Mouse (Mus musculus) yolk sac, embryonic 10.5 days (tissue): ENCODE results near the gene Cst9.

ENCODE experiments used
- DNase-seq: peaks from one replicate; pipeline ENCODE4 v3.0.0-alpha.2; 2017; ENCODE audit warnings: low spot score

Cst9 gene

DNA sequence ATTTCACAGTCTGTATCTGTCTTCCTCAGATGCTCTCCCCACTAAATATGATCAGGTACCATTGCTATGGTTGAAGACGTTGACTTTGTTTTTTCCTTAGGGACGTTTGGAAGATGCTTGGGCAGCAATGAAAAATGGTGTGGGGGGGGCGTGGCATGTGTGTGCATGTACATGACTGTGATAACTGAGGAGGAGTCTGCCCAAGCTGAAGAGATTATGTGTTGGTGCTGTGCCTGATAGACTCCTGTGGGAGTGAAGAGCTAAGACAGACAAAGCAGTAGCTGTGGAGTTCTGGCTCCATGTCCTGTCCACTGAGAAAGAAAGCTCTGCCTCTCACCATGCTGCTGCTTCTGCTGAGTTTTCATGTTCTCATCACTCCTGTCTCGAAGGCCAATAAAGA lies at the start of gene Cst9:
TSS of gene Cst9 (plus strand) at position 236 of the 400 bp plus-strand sequence.
- no peak for DNase-seq

DNA sequence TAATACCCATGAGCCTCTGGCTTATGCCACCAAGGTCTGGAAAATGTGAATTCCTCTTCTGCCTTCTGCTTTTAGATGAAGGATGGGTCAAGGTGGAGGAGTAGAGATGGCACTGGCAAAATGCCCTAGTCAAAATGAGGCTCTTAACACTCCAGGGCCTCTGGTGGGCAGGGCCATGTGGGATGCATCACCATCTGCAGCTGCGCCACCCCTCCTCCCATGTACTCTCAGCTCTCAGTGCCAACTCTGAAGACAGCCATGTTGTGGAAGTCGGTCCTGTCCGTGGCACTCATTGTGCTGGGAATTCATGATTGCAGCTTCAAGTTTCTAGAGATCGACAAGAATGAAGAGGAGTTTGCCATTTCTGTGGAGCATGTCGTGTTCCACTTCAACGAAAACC lies 45.8 kb upstream of the Cst9 start, which contains the start of gene Cst12:
TSS of gene Cst12 (plus strand) at position 220 of the 400 bp plus-strand sequence.
- no peak for DNase-seq

DNA sequence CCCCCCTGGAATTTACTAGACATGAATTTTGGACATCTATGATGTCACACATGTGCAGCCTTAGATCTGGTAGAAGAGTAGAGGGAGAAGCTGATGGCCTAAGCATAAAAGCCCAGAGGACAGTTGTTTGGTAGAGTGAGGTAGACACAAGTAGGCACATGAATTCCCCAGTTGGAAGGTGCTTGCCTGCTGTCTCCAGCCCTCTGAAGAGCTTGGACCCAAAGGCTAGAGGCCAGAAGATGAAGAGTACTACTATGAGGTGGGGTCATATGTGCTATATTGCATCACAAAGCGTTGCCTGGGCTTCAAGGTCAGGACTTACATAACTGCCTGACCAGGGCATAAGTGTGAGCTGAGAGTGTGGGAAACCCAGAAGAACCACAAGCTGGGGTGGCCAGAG lies 36.5 kb upstream of the Cst9 start, which contains the start of gene Cst8:
TSS of gene Cst8 (plus strand) at position 301 of the 400 bp plus-strand sequence.
- no peak for DNase-seq

DNA sequence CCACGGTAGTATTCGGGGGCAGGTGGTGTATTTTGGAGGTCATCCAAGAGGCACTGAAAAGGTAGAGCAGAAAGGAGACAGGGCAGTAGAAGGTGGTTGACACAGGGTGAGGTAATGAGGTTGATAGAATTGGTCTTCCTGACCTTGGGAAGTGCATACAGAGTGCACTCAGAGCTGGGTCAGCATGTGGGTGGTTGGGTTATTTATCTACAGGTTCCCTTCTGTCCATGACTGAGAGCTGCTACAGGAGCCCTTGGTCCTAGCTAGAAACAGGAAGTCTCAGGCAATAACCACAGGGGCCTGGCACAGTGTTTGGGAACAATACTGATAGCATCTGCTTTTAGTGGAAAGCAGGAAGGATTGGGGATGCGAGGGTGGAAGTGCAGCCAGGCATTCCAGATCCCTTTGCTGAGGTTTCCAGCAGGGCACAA lies 33.4 kb upstream of the Cst9 start:
- DNase-seq, result no peak

DNA sequence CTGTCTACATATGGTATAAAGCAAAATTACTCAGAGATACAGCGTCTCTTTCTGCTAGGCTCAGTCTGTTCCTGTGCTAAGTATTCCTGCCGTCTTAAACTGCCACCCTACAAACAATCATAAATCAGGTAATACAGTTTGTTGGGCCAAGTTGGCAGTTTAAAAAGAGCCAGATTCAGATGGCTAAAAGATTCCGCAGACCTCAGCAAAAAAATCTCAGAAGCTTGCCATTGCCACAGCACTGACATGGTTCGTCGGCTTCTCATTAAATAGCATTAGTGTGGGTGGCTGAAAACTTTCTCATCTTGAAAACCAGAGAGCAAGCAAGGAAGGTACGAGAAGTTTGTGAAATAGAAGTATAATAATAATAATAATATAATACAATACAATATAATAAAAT lies 28.3 kb upstream of the Cst9 start:
- DNase-seq, result no peak

DNA sequence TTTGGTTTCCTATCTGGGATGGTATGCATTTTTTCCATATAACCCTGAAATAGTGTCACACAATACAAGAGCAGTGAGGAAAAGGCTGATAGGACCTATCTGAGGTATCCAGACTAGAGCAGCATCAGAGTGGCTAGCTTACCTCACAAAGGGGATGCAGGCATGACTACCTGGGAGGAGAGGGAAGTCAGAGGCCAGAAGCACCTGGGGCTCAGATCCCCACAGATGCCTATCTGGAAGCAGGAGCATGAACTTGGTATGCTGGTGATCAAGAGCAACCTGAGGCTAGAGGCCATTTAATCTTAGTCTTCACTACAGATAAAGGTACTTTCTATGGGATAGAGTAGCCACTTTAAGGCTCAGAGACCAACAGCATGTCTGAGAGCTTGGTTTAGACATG lies 15.0 kb upstream of the Cst9 start, which contains the start of gene Cst13:
TSS of gene Cst13 (plus strand) at position 173 of the 400 bp plus-strand sequence.
- no peak for DNase-seq

DNA sequence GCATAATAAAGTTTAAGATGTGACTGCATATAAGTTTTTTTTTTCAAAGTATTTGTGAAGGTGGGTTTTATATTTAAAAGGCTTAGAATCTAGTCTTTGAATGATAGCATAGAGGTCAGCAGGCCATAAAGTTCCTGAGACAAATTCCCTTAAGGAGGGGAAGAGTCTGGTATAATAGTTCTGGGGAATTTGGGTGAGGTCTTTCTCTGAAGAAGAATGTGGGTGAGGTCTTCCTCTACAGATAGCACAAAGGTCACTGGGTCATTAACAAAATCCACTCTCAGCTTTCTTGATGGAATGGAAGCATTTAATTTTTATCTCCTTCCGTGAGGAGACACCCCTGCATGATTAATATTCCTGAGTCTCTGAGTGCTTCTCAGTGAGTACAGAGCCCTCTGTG lies 9.0 kb upstream of the Cst9 start:
- DNase-seq, result no peak

DNA sequence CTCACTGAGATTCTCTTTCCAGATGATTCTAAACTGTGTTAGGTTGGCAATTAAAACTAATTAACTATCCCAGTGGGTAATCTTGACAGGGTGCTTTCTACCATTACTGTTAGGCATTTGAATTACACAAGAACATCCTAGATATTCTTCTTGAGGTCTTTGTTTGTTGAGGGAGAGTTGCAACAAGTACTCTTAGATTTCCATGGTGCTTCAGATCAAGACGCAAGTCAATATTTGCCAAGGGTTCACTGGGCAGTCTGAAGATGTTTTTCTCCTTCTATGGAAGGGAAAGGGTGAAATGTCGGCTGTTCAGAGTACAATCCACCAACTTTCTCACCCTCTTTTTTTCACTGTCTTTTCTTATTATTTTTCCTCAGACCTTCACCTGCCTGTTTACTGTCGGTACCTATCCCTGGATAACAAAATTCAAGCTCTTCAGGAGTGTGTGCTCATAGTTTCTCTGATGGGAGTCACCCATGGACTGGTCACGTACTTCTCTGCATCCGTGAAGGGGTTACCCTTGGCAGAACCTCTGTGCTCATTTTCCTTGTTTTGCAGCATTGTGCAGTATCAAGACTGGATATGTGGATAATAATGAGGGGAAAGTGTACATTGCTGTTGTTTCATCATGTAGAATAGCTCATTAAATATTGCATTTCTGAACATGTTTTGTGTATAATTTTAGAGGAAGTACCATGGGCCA lies 3.3 kb downstream of the Cst9 start:
- no peak for DNase-seq

DNA sequence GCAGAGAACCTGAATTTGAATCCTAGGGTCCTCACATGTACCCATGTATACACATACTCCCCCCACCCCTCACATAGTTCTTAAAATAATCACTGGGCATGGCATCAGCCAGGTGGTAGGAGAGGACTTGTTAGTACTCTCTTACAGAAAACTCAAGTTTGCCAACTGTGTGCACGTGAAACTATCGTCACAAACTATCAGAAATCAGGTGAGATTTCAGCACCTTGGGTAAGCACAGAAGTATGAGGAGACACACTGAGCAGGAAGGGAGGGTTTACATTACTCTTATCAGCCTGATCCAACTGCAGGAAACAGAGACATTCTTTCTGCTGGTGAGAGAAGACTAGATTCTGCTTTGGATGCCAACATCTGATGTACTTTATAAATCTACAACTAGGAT lies 4.3 kb downstream of the Cst9 start:
- DNase-seq, result no peak

DNA sequence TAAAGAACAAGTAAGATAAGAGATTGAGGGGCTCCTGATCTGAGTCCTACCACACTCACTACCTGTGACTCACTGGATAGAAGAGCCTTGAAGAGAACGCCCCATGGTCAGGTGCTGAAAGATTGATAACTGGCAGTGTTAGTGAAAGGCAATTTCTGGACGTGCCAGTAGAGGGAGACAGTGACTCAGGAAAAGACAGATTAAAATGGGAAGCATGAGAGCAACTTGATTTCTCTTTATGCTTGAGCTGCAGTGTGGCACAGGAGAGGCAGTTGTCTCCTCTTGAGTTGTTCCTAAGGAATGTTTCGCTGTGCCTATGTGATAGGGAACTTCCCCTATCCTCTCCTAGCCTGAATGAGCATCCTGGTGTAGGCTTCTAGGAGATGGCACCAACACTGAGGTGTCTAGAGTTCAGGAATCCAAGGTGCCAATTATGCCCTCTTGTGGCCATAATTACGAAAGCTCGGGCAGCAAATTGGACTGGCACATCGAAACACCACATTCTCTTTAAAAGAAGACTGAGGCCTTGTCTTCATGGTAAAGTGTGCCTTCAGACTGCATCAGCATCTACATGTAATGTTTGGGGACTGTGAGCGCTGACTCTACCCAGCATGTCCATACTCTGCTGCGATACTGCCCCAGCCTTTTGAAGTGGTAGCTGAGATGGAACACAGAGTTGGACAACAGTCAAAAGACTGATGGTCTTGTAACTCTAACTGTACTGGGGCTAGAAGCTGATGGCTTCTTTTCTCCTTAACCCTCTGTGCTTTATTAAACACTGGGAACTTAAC lies 16.4 kb downstream of the Cst9 start:
- DNase-seq, result peak; percentile 54

DNA sequence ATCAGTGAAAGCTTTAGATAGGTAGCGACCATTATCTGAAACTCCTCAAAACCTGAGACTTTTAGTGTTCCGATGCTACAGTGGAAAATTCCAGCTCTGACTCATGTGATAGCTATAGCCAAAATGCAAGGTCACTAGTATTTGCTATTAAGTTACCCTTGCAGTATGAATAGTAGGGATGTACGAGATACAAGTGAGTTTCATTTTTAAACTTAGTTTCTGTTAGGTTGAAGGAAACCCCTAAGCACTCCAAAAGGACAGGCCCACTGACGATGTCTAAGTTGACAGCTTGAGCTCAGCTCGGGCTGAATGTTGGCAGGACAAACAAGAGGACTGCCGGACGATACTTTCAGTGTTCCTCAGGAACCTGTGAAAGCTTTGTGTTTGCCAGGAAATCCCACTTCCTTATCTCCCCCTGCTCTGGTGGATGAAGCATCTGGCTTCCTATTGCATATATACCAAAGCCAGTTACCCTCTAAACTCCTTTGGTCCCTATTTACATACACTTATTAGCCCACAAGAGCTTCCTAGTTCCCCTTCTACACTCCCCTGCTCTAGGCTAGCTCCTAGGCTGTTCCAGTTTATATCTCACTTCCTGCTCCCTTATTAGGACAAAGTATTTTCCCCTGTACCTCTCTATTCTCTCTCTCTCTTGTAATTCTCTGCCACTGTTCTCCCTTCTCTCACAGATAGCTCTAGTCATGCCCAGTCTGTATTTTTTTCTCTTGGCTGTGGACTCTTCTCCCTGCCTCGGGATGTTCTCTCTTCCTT lies 21.9 kb downstream of the Cst9 start:
- DNase-seq, result no peak

DNA sequence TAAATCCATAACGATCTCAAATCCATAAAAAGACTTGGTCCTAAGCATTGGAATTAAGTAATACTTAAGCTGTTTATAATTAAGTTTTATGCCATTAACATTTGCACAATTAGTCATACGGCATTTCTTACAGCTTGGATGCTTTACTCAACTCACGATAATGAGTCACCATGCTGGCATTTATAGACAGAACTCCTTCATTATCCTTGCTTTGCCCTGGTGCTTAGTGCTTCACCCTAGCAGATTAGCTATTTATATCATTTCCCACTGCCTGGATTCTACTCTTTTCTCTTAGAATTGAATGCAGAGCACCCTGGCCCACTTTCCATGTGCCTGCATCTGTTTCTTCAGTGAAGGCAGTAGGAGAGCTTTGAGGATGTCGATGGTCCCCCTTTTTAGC lies 22.6 kb downstream of the Cst9 start:
- DNase-seq, result no peak

DNA sequence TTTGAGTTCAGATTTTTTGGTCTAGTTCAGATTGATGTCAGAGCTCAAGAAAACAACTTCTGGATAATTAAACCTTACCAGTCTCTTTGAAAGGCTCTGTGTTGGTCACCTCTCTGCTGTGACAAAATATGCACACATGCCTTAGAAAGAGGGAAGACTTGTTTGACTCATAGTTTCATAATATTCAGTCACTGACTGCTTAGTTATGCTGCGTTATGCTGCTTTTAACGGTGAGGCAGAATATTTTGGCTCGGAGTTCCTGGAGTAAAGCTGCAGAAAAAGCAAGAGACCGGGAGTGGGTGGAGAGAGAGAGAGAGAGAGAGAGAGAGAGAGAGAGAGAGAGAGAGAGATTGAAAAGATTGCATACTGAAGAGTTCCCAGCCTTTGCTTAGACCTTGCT lies 26.0 kb downstream of the Cst9 start:
- no peak for DNase-seq

DNA sequence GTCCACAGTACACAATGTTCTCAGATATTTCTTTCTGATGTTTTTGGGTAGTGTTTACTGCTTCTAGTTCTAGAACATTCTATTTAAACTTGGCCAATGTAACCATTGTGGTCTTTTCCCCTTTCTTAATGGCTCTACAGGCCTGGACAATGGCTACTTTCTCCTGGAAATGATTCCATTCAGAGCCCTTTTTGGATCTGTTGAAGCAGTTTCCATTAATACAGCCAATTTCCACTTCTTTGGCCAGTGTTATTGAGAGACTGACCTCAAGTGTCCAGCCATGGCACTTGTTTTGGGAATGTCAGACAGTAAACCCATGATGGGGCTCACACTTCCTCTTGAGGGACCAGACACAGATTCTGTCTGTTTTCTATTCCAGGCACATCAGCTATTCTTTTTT lies 26.7 kb downstream of the Cst9 start:
- DNase-seq, result no peak

DNA sequence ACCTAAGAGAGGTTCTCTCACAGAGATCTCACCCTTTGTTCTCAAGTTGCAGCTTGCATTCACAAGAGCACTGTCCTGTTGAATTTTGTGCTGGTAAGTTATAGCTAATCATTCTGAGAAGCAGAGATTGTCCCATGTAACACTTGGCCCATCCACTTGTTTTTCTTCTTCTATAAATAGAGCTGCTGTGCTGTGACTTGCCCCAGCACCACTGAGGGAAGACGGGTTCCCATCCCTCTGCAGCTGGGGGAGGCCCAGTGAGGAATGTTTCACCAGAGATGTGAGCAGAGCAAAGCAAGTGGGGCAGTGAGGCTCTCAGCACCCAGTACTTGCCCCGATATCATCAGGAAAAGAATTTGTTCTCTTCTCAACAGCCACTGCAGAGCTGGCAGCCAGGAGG lies 30.0 kb downstream of the Cst9 start, which contains the start of gene 9230104L09Rik:
TSS of gene 9230104L09Rik (minus strand) at position 73 of the 400 bp plus-strand sequence.
- no peak for DNase-seq

DNA sequence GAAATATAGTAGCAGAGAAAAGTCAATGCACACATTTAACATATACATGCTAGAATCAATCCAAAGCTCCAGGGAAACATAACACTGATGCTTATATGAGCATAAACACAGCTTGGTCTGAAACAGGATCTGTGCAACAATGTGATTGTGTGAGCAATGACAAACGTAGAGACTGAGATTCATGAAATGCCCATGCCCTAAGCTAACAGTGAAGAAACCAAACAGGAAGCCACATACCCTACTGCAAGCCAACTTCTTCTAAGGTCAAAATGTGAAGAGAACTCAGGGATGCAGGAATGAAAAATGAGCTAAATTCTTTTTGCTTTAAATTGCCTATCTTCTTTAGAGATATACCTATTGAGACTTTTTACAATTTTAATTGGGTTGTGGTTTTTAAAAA lies 34.0 kb downstream of the Cst9 start:
- DNase-seq, result no peak

DNA sequence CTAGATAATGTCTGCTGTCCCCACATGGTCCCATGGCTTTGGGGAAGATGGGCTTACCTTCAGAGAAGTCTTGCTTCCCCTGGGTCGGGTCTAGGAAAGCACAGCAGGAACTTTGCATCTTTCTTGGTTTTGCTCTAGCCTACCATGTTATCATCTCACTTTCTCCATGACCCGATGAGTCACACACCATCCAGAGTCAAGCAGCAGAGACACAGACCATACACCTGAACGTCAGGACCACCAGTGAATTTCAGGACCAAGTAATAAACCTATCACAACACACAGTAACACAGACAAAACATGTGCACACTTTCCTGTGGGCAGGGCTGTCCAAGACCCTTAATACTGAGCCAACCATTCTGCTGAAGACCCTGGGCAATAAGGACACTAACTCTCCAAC lies 35.6 kb downstream of the Cst9 start:
- no peak for DNase-seq

DNA sequence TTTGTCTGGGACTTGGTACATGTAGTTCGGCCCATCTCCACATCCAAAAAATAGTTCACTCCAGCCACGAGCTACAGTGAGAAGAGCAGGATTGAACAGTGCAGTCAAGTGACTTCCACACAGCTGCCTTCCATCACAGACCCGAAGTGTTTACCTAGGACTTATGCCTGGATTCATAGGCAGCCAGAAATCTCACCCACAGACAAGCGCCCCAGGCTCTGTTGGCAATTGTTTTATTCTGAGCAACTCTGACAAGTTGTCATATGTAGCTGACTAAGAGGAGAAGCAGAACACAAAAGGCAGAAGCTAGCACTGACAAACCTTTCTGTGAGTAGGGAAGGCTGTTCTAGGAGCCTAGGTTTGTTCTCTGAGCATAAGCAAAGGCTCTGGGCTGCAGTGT lies 37.9 kb downstream of the Cst9 start:
- DNase-seq, result no peak

DNA sequence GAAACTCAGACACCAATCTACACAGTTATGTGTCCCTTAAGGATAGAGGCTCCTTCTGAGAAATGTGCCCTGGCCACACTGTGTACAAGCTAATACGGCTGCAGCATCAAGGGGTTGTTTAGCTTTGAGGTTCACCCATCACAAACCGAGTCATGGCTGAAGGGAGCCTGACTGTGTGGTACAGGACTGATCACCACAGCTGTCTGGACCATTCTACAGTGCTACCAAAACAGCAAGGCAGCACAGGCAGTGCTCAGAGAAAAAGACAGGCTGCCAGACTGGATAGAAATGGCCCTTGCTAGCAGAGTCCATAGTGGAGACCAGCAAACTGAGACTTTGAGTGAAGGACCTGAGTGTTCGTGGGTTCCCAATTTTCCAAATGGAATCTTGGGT lies 39.3 kb downstream of the Cst9 start:
- DNase-seq, result no peak

DNA sequence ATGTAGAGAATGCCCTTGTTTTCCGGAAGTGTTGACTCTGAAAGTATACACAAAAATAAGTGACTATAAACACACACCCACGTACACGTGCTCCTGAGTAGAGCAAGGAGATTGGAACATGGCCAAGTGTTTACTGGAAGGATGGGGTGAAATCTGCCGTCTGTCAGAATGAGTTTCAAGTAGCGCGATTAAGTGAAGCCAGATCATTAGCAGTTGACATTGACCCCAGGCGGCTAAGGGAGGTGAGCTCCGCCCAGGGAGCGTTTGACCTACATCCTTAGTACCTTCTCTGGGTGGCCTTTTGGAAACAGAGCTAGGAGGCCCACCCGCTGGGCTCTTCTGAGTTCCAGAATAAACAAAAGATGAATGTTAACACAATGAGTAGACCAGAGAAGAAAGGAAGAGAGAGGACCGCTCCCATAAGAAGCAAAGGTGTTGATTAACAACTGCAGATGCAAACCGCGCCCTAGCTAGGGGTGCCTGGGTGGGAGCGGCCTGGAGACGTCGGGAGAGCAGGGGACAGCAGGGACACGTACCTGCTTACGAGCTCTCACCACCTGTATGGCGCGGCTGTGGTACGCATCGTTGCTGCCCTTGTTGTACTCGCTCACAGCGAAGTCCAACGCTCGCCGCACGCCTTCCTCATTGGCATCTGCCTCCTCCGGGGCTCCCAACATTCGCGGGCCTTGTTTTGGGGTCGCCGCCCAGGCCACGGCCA lies 39.8 kb downstream of the Cst9 start:
- no peak for DNase-seq

DNA sequence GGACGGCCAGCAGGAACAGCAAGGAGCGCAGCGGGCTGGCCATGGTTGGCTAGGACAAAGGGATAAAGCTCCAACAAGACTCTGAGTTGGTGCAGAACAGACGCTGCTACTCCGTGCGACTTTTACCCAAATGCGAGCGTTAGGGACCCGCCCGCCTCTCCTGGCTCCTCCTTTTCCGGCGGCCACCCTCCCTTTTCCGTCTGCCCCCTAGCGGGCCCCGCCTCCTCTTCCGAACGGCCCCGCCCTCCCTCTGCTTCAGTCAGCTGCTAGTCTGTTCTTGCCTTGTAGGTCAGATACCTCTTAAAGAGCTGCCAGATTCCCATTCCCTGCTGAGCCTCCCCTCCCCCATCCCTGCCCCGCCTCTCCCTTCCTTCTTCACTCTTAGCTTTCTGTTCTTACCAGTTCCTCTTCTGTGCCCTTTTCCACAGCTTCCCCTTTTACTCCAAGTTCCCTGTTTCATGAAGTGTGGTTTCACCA lies 40.4 kb downstream of the Cst9 start, which contains the start of gene Cst3:
TSS of gene Cst3 (minus strand) at position 358 of the 477 bp plus-strand sequence.
- peak; percentile 94 for DNase-seq
